Mouse (Mus musculus) CH12.LX (cell line): ENCODE measurements at regions not wholly inside any gene's neighbourhood (a gene's known extent, or its start where the extent isn't known, plus 50 kb on each side); places are given as distances from the start of the nearest gene placed in this dataset.

ENCODE experiments used
- E2F4 ChIP-seq: IDR thresholded peaks from 2 replicates; pipeline ENCODE4 v1.6.1; 2011; ENCODE audit warnings: low read depth, low read length, improper control_type of control experiment; ENCODE audit not compliant: insufficient replicate concordance
- EP300 ChIP-seq: IDR thresholded peaks from 2 replicates; pipeline ENCODE4 v1.6.1; 2011; ENCODE audit warnings: low read length, improper control_type of control experiment
- POLR2A ChIP-seq: IDR thresholded peaks from 2 replicates; pipeline ENCODE4 v1.6.1; 2011; ENCODE audit warnings: low read depth, mild to moderate bottlenecking, improper control_type of control experiment, low read length
- ZNF384 ChIP-seq: IDR thresholded peaks from 2 replicates; pipeline ENCODE4 v1.6.1; 2012; ENCODE audit warnings: low read depth, low read length, improper control_type of control experiment, inconsistent platforms

GRCm38 (mm10) chr5:80551673-80552072 lies 468.3 kb upstream of the Adgrl3 start:
- TF ChIP-seq ZNF384, result no peak
- TF ChIP-seq E2F4, result no peak
- no peak for TF ChIP-seq EP300
- TF ChIP-seq POLR2A, result no peak
